Mouse (Mus musculus) right cerebral cortex, postnatal 4 days (tissue): ENCODE results near the gene Gm20388.
A peak's percentile ranks its signal among the peaks of the same experiment; 100 is the strongest.

ENCODE experiments used
- DNase-seq: peaks from one replicate; pipeline ENCODE4 v3.0.0-alpha.2; 2022

Gene Gm20388

GRCm38 (mm10) chr8:120539775-120540625, 629.4 kb downstream of the Gm20388 start:
- no peak for DNase-seq

DNA sequence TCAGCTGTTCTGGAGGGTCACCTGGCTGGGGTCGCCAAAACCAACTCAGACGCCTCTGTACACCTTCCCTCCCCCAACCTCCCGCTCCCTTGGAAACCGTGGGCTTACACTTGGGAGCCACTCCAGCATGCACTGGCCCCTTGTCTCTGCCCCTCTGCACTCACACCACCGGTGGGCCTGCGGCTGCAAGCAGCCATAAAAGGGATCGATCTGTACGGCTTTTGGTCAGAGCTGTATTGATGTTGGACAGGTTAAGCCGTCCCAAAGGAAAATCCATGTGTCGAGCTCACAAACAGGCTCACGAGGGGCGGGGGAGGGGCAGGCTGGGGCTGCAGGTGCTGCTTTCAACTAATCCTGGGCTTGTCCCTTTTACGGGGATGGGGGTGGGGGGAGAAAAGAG, 632.4 kb downstream of the Gm20388 start:
- DNase-seq: no peak

DNA sequence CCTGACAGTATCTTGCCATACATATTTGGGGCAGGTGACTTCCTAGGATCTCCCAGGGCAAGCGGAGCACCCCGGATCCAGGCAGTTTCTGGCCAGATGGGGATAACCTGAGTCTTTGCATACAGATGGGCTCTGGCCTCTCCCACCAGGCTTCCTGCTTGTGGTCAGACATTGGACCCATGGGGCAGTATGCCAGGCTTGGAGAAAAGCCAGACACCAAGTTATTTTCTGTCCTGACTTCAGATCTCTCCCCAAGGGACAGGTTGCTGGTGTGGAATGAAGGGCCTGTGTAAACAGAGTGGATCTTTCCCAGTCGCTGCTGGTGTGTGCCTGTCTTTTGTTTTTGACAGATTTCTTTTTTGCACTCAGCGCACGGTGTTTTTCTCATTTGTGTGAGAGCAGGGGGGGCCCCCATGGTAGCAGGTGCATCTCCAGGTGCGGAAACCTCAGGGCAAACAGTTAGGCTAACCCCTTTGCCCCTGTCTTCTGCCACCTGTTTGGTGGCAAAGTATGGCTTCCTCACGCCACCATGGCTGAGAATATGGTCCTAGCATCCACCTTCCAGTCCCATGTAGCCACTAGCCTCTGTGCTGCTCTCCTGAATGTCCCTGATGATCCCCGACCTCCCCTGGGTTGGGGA, 632.9 kb downstream of the Gm20388 start:
- DNase-seq: no peak

- DNase-seq: no peak
These were observed 633.5 kb downstream of the Gm20388 start for GRCm38 (mm10) chr8:120544155-120544554.

- no peak for DNase-seq
These were observed 636.9 kb downstream of the Gm20388 start for GRCm38 (mm10) chr8:120547562-120547961.

DNA sequence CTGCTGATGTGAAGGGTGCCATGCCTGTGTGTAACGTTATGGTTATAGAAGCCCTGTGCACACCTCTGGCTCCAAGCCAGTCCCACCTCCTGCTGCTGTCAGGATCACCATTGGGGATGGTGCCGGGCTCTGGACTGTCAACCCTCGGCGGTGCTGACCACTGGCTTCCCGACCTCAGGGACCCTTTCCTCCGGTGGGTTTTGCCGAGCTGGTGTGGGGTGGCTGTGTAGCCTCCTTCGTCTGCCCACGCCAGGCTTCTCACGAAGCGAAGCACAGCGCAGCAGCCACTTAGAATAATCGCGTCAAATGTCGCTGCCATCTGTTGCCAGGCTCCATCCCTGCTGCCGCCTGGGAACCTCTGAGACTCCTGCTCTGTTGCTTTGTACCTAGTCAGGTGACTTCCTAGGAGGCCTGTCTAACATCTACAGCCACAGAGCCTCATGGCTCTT, 637.7 kb downstream of the Gm20388 start:
- no peak for DNase-seq

DNA sequence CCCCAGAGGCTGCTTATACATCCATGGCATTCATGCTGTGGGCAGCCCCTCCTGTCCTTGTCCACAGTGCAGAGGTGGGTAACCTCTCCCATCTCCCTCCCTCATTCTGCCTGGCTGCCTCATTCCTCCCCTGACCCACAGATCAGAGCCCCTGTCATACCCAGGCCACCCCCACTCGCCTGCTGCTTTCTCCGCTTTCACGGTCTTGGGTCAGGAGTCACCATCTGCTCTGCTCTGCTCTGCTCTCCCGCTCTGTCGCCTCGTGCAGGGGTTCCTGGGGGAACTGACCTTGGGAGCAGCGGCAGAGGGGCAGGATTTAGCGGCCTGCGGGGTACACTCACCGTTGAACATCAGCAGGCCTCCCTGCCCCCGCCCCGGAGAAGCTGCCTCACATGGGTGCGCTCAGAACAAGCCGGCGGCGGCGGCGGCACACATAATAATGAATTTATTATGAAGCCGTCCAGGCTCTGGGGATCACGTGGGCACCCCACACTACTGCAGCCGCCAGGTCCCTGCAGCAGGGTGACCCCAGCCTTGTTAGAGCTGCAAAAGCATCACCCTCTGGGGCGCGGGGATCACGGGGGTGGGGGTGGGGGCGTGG, 638.8 kb downstream of the Gm20388 start:
- no peak for DNase-seq

DNA sequence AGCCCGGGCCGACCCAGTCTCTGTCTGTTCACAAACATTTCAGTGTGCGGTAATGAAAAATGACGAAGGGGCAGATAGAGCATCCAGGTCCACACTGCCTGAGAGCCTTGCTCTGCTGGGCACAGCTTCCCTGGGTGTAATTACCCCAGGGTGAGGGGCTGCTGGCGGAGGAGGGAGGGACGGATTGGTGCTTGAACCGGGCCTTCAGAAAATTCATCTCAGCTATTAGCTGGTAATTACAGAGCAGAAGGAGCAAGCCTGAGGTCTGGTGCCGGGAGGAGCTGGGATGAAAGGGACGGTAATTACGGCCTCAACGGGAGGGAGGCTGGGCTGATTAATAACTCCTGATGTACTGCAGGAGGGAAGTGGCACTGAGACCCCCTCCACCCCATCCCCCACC, 639.3 kb downstream of the Gm20388 start:
- DNase-seq: no peak

DNA sequence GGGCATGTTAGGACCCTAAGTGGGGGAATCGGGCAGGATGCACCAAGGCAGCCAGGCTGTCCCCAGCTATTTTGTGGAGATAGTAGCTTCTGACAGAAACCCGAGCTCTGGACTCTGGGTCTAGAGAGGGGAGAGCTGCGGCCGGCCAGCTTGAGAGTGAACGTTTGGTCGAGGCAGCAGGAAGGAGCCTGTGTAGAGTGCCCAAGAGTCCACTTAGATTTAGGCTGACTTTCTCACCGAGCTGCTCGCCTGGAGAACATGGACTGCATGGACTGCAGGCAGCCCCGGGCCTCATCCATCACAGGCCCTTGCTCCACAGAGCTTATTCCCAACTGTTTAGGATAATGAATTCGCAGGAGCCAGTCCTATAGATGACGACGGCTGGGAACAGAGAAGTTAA, 639.8 kb downstream of the Gm20388 start:
- no peak for DNase-seq

GRCm38 (mm10) chr8:120550937-120551676, 640.5 kb downstream of the Gm20388 start:
- no peak for DNase-seq

DNA sequence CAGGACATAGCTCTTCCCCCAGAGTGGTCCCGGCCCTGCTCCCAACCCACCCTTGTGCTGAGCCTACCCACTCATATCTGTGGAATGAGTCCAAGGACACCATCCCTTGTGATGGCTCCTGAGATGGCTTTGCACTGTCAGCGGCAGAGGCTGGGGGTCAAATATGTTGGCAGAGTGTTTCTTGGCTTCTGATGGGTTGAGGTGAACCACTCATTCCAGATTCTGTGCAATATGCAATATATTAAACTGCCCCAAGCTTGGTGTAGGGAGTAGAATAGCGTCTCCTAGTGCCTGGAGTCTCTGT, 641.0 kb downstream of the Gm20388 start:
- no peak for DNase-seq

DNA sequence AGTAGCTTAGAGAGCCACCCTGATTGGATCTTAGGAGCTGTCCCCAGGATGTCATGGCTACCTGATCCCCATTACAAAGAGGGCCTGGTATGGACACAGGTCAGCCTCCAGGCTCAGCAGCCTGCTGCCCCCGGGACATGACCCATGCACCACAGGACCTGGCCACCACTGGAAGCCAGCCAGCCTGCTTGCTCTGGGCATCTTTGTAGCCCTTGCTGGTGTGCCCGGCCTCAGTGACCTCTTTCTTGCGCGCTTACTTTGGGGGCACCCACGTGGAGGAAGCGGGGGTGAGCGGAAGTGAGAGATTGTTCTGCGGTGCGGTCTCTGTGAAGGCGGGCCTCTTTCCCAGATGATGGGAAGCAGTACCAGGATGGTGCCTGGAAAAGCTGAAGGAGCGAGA, 641.9 kb downstream of the Gm20388 start:
- DNase-seq: no peak

DNA sequence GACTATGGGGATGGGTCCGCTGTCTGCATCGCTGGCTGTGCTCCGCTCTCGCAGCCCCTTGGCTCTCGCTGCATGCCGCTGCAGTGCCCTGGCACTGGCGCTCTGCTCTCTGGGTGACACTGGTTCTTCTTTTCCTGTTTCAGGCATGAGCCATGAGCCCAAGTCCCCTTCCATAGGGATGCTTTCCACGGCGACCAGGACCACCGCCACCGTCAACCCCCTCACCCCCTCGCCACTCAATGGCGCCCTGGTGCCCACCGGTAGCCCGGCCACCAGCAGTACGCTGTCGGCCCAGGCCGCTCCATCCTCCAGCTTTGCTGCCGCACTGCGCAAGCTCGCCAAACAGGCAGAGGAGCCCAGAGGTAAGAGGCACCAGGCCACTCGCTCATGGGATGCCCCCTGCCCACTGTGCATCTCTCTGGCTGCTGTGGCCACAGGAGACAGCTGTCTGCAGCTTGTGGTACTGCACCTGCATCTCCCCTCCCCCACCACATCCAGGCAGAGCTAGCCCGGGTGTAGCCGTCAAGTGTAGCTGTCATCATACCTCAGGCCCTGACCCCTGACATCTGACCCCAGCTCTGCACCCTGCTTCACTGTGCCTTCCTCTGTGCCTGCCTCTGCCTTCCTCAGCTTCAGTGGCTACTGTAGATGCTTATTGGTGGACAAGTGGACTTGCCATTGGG, 642.9 kb downstream of the Gm20388 start:
- DNase-seq: no peak

- no peak for DNase-seq
These were observed 643.9 kb downstream of the Gm20388 start for GRCm38 (mm10) chr8:120554466-120555039.

- DNase-seq: no peak
These were observed 645.7 kb downstream of the Gm20388 start for GRCm38 (mm10) chr8:120556198-120556892.

- DNase-seq: peak; percentile 60
These were observed 646.7 kb downstream of the Gm20388 start for GRCm38 (mm10) chr8:120557170-120557965.

- DNase-seq: no peak
These were observed 647.5 kb downstream of the Gm20388 start for GRCm38 (mm10) chr8:120558162-120558561.

GRCm38 (mm10) chr8:120559654-120560053, 649.0 kb downstream of the Gm20388 start:
- no peak for DNase-seq

DNA sequence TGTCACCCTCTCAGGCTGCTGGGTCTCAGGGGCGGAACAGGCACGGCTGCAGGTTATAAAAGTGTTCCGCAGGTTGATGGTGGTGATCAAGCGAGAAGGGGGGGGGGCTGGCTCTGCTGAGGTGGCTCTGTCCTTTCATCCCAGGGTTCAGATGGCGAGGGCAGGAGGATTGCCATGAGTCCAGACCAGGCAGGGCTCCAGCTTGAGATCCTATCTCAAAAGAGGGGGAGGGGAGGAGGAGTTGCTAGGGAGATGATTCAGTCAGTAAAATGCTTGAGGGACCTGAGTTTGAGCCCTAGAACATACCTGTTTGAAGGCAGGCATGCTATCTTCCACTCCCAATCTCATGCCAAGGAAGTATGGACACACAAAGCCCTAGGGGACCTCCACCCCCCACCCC, 649.9 kb downstream of the Gm20388 start:
- no peak for DNase-seq

- DNase-seq: peak; percentile 62
These were observed 651.1 kb downstream of the Gm20388 start for GRCm38 (mm10) chr8:120561539-120562435.
